Mouse (Mus musculus) activated CD4-positive, CD25-positive, alpha-beta regulatory T cell, adult 4 months (primary cell): ENCODE data around the gene Gja4. TPM values are rescaled to one million over a fixed set of nuclear protein-coding genes. Genes with fewer than 3 reads are reported as not detected.

Experiments used
- ATAC-seq: one replicate; pipeline ENCODE4 v1.8.0; 2017
- polyA plus RNA-seq, 2 experiments: library from polyadenylated mRNA; unstranded; fragments of 100-300 nt; shearing (Covaris generic); gene quantifications; one replicate each; pipeline ENCODE4 v1.2.1; 2017

Gene Gja4
- polyA plus RNA-seq, 2 experiments from 2014 or later, result not detected

DNA sequence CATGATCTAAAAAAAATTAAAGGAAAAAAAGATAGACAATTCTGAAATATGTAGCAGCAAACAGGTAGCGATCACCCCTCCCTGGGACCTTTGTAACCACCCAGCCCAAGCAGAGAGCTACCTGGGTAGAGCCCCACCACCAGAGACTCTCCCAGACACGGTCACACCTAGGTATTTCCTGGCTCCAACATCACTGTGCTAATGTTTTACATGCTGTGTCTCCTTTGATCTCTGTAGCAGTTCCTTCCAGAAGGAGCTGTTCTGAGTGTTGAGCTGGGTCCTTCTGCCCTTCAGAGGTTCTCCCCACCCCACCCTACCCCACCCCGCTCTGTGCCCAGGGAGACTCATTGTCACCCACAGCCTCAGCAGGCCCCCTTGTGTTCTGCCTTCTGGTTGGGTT, 9.8 kb upstream of the Gja4 start:
- no peak for ATAC-seq

DNA sequence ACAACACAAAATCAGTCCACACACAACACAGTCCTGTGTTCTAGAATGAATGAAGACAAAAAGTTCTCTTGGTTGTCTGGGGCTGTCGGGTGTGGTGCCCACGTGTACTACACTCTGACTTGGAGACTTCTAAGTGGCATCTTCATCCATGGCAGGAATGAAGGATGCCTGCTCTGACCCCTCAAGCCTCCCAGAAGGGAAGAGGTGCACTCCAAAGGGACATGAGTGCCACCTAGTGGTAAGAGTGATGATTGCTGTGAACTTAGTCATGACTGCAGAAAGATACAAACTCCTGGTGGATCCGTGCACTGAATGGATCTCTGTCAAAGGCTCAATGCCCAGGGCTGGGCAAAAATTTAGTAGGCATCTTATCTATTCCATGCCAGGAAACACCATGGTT, 5.8 kb upstream of the Gja4 start:
- no peak for ATAC-seq

DNA sequence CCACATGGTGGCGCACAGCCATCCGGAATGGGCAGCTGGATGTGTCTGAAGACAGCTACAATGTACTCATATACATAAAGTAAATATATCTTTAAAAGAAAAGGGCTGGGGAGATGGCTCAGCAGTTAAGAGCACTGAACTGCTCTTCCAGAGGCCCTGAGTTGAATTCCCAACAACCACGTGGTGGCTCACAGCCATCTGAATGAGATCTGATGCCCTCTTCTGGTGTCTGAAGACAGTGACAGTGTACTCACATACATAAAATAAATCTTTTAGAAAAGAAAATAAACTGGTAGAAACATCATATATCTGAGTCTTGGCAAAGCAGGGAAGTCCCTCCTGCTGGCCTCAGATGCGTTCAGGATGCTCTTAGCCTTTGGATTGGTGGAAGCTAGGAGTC, 3.3 kb upstream of the Gja4 start:
- ATAC-seq, result no peak

DNA sequence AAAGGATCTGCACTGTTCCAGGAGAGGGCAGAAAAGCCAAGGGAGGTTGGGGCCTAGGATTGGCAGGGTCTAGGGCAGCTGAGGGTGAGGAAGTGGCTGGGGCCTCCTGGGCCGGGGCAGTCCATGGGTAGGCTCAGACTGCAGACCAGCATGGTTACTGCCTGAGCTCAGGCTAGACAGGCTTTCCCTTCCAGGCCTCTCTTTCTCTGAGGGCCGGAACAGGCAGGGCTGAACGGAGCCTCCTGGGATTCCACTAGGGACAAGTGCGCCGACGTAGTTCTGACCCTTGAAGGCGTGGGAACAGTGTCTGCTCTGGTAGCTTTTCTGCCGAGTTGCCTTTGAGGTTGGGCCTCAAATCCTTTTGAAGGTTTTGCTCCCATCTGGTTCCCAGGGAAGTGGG, 1.9 kb upstream of the Gja4 start:
- no peak for ATAC-seq

DNA sequence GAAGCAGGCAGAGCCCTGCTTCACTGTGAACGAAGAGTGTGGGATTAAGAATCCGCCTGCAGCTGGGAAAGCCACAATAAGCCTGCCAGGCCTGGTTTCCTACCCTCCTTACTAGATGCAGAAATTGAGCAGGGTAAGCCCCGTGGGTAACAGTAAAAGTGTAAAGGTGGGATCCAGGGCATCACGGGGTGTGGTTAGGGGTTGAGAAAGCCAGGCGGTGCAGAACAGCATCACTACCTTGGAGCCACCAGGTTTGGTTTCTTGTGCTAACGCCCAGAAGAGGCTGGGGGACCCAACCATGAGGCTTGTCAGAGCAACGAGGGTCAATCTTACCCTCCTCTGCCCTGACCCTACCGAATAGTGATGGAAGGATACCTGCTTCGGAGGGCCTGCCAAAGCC, 746 bp upstream of the Gja4 start:
- no peak for ATAC-seq

DNA sequence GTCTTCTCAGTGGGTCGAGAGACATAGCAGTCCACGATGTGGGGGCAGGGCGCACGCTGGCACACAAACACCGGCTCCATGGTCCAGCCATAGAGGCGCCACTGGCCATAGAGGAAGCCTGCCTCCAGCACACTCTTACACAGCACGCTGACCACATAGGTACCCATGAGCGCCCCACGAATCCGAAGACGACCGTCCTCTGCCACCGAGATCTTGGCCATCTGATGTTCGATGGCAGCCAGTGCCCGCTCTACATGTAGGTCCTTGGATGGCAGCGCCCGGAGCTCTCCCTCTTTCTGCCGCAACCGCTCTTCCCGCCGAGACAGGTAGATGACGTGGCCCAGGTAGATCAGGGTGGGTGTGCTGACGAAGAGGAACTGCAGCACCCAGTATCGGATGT, 1.5 kb downstream of the Gja4 start:
- no peak for ATAC-seq

DNA sequence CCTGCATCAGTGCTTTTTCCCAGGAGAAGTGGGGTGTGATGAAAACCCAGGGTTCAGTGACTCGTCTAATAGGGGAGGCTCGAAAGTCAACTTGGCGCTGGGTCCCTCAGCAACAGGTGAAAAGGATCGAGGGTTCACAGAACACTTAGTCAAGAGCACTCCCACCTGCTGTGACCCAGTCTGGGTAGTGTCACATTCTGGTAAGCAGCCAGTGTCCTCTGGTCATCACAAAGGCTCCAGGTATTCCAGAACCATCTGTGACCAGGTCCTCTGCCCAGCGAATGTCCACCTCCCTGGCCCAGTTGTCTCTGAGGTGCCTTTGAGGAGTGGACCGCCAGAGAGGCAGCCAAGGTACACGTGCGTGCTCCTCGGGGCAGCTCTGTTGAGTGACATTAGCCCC, 2.3 kb downstream of the Gja4 start:
- ATAC-seq, result no peak

DNA sequence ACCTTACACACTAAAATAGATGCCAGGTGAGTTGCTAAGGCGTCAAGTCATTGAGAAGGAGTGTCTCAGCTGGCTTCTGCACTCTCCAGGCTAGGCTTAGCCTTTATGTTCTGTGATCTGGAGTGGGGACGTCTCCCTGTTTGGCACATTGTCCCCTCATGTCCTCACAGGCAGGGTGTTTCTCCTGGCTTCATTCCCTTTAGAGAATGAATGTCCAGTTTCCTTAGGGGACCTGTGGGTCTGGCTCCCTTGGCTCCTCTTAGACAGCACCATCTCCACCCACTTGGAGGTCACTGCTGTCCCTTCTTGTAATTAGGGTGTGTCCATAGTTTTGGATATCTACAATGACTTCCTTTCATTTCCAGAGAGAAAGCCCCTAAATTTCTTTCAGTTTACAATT, 6.9 kb downstream of the Gja4 start:
- ATAC-seq, result no peak

DNA sequence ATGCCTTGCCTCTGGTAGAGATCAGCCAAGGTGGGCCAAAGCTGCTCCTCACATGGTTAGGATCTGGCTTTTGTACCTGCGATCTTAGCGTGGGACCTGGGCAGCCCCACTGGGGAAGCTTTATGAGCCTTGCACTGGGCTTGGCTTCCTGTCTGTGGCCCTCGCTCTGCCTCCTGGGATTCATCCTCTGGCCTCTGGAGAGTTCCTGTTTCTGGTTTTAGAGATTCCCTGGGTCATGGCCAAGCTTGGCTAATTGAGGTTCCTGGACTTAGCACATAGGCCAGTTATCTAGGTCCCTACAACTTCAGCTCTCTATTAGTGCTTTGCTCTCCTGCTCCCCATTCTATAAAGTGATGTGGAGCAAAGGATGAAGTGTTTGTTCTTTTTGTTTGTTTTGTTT, 10.0 kb downstream of the Gja4 start:
- no peak for ATAC-seq

DNA sequence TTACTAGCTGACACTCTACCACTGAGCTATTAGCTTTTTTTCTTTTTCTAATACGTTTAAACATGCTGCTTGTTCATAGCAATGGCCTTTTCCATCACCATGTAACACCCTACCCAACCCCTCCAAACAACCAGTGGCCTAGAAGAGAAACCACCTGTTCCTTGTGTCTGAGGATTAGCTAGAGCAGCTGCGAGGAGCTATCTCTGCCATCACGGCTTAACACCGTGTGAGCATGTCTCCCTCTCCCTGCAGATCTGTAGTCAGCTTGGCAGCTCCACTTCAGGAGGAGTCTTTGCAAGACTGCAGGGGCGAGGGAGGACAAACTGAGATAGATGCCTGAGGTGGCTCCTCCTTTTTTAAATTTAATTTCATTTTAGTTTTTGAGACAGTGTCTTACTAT, 13.3 kb downstream of the Gja4 start:
- ATAC-seq, result no peak

DNA sequence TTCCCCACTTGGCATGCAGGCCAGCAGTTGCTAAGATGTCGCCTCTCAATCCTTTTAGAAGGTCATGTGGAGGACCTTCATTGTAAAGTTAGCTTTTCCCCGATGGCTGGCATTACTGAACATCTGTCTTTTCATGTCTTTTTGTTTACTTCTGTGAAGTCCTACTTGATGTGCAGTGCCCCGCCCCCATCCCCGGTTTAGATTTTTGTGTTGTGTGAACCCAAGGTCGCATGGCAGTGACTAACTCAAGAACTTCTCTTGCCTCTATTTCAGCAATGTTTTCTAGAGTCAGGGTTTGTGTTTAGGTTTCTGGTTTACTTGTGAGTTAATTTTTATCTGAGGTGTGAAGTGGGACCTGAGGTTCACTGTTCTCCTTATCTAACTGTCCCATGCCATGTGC, 21.2 kb downstream of the Gja4 start:
- ATAC-seq, result no peak

DNA sequence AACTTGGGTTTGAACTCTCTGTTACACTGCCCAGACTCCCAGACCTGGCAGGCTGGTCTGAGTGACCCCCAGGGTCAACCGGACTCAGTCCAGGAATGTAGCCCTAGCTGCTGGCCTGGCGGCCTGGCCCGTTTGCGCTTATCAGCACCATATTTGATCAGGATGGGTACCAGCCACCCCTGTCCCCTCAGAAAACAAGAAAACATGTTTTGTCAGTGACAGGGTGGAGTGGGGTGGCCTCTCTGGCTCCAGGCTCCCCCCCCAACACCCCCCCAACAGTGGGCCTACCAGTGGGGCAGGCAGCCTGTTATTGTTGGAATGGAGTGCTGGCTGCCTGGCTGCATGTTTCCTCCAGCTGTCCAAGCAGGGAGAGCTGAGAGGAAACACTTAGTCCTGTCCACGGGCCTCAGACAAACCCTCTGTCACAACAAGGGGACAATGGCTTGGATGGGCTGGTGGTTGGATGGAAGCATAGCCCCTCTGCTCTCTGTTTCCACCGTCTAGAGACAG, 24.7 kb downstream of the Gja4 start:
- no peak for ATAC-seq

DNA sequence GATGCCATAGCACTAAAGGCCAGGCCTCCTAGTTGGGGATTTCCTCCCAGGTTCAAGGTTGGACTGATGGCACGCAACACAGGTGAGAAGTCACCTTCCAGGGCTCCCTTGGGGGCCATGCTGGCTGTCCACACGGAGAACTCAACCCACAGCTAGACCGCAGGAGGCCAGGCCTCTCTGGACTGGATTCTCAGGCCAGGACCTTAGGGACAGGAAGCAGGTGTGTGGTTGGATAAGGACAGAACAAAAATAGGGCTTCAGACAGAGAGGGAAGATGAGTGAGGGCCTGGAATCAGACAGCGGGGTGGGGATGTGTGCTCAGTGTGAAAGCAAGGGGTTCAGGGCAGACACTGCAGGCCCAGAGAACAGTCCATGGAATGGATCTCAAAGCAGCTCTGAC, 26.9 kb downstream of the Gja4 start:
- ATAC-seq, result no peak

DNA sequence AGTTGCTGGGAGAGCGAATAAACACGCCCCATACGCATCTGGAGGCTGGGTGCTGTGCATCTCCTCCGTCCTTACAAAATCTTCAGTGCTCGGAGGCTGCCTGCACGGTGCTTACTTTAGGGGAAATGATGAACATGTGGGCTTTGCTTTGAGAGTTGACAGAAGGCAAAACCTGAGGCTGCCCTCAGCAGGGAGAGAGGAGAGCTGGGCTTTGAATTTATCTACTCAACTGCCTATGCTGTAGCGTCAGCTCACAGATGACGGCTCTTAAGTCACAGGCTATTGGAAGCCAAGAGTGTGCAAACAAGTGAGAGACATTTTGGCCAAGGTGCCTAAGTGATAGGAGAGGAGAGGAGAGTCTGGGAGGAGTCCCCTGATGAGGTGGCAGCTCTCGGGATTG, 34.6 kb downstream of the Gja4 start:
- no peak for ATAC-seq

DNA sequence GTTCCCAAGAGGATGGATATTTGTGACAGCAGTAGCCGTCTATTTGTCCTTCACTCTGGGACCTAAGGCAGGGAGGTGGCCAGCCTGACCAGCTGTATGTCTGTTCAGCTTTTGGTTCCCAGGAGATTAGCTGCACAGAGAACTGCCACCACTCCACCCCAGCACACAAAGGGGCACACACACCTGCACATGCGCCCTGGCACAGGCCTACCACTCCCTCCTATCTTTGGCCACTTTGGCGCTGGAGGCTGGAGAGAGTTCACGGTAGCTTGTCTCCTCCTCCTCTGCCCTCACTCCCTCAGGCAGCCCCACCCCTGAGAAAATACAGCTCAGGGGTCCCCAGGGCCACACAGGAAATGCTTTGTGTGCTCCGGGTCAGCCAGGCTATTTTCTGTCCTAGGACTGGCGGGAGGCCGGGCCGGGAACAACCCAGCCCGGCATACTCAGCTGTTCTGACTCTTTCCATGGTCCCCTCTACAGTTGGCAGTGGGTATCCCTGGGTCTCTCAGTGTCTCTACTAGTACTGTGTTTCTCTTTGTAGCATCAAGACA, 35.3 kb downstream of the Gja4 start:
- ATAC-seq, result no peak

DNA sequence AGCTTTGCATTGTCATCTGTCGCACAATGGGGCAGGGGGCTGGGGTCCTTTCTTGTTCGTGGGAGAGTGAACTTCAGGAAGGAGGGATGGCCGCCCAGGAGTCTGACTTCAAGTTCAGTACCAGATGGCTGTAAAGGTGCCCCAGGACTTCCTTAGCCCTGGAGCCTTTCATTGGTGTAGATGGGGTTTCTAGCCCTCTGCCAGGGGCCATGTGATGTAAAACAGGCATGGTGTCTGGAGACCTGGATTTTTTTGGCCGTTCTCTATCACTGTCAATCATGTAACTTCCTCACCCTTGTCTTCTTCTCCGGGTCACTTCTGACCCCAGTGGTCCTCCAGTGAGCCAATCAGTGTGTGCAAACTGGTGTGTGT, 49.7 kb downstream of the Gja4 start:
- ATAC-seq, result no peak

DNA sequence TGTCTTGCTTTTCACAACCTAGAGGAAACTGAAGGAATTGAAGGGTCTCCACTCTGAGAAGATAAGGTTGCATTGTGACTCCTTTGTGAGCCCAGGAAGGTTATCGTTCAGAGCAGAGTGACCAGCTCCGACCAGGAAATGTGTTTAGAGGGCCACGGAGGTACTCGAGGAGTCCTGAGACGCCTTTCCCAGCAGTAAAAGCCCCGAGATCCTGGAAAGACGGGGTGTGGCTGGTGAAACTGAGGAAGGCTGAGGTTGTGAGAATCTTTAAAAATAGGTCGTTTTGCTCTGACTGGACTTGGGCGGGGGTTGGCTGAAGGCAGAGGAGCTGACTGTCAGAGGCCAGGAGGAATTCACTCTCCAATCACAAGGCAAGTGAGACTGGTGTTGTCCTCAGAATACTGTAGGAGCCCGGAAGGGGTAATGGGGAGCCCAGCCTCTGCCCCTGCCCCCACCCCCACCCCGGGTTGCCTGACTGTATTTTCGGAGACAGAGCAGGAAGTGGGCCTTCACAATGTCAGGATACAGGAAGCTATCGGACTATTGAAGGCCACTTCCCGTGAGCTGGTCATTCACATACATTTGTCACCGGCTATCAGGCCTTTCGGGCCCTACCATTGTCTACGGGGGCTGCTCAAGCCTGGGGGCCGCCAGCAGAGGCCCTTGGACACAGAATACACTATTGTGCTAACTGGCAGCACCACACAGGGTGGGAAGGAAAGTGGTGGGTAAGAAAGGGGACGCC, 50.2 kb downstream of the Gja4 start:
- no peak for ATAC-seq

DNA sequence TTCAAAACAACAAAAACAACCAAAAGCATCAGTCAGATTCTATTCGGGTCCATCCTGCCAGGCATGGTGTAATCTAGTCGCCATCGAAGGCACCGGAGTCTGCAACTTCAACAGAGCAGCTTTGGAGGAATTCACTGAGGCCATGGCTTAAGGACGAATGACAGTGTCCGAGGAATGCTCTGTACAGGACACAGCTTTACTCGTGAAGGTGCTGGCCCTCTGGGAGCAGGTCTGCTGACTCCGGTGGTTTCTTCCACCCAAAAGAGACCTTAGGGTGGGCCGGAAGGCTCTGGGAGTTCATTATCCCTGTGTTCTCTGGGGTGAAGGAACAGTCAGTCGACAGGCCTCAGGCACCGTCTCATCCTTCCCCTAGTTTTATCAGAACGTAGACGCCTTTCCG, 52.2 kb downstream of the Gja4 start:
- no peak for ATAC-seq

Other genes with a start within 250 kb of the Gja4 start
- 10 to 100 TPM; 13.1 to 14.1 TPM for gene Zmym6, start 236.7 kb downstream of the Gja4 start, polyA plus RNA-seq
- gene Tmem35b, start 190.3 kb downstream of the Gja4 start, polyA plus RNA-seq, result 10 to 100 TPM; 13.9 to 16.6 TPM
- gene Dlgap3, start 144.8 kb downstream of the Gja4 start, polyA plus RNA-seq, result not detected
- gene Smim12, start 70.3 kb downstream of the Gja4 start, polyA plus RNA-seq, result 10 to 100 TPM; 42.1 to 43.4 TPM
- not detected for gene Gjb3, start 16.8 kb upstream of the Gja4 start, polyA plus RNA-seq
- gene Gjb4, start 40.0 kb upstream of the Gja4 start, polyA plus RNA-seq, result not detected
- not detected for gene Gjb5, start 44.1 kb upstream of the Gja4 start, polyA plus RNA-seq